Mouse (Mus musculus) liver, adult 2 months (tissue): ENCODE results near the gene Slc24a2. TPM values are rescaled to one million over a fixed set of nuclear protein-coding genes. Genes with fewer than 3 reads are reported as not detected.

Source experiments
- DNase-seq: peaks from one replicate; pipeline ENCODE4 v3.0.0-alpha.2; 2011; ENCODE audit warnings: low read depth, low spot score; ENCODE audit errors: extremely low read depth
- H3K27ac ChIP-seq: fragments of 200-500 bp; replicated peaks from 2 replicates; pipeline ENCODE4 v1.5.1; 2012; ENCODE audit warnings: low read depth, mild to moderate bottlenecking, control low read depth, inconsistent platforms, low read length; ENCODE audit not compliant: insufficient read depth
- H3K27me3 ChIP-seq: fragments of 200-500 bp; 2 replicates; pipeline ENCODE4 v1.6.1; 2012; ENCODE audit warnings: mild to moderate bottlenecking, moderate library complexity, low read length, inconsistent platforms; ENCODE audit not compliant: control insufficient read depth, insufficient read depth
- H3K36me3 ChIP-seq: fragments of 200-500 bp; 2 replicates; pipeline ENCODE4 v1.6.1; 2012; ENCODE audit warnings: low read length, inconsistent platforms; ENCODE audit not compliant: control insufficient read depth, insufficient read depth
- H3K4me1 ChIP-seq: fragments of 200-500 bp; 2 replicates; pipeline ENCODE4 v1.6.1; 2011; ENCODE audit warnings: low read length; ENCODE audit not compliant: control insufficient read depth, insufficient read depth
- H3K4me3 ChIP-seq: fragments of 200-500 bp; 2 replicates; pipeline ENCODE4 v1.5.1; 2011; ENCODE audit warnings: low read depth, mild to moderate bottlenecking, control low read depth, low read length, moderate library complexity; ENCODE audit not compliant: insufficient read depth
- H3K79me2 ChIP-seq: fragments of 200-500 bp; 2 replicates; pipeline ENCODE4 v1.6.1; 2012; ENCODE audit warnings: inconsistent platforms, mild to moderate bottlenecking, low read length, moderate library complexity; ENCODE audit not compliant: control insufficient read depth, insufficient read depth
- H3K9ac ChIP-seq: fragments of 200-500 bp; 2 replicates; pipeline ENCODE4 v1.6.1; 2012; ENCODE audit warnings: low read depth, mild to moderate bottlenecking, control low read depth, inconsistent platforms, low read length
- CTCF ChIP-seq: fragments of 200-500 bp; IDR thresholded peaks from 2 replicates; pipeline ENCODE4 v1.5.1; 2011; ENCODE audit warnings: low read depth, low read length, control low read depth
- POLR2A ChIP-seq: fragments of 200-500 bp; IDR thresholded peaks from 2 replicates; pipeline ENCODE4 v1.6.1; 2011; ENCODE audit warnings: low read length, control low read depth; ENCODE audit not compliant: insufficient read depth; ENCODE audit errors: extremely low read depth
- WGBS: fragments of 180-500 bp; shearing (Covaris S2); methylation state at CpG from one replicate; pipeline ENCODE4 v1.1.7; 2018; 5-methylcytosine and 5-hydroxymethylcytosine counted together
- polyA plus RNA-seq: library from polyadenylated mRNA; depleted of rRNA; stranded (reverse); fragments of >200 nt; gene quantifications from 2 replicates; pipeline ENCODE4 v1.2.3, GENCODE M21; 2012
- total RNA-seq: library from RNA; depleted of rRNA; stranded (reverse); fragments of >200 nt; gene quantifications from 2 replicates; pipeline ENCODE4 v1.2.3, GENCODE M21; 2014

The Slc24a2 gene
- total and polyA plus RNA-seq, 2 experiments = not detected

DNA sequence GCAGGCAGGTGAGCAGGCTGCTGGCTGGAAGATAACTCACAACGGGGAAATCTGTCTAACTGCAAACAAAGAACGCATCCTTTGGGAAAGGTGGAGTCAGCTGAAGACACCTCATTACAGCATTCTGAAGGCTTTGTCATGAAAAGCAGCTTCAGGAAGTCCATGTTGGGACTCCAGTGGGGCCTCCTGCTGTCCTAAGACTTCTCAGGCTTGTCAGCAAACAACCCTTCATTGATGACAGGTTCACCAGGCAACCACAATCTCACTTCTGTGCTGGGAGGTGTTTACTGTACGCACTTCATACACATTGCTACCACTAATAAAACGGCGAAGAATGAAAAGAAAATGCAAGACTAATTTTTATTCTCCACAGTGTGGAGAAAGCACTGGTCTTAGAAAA lies 165.1 kb downstream of the Slc24a2 start:
- no peak for TF ChIP-seq CTCF
- no peak for TF ChIP-seq POLR2A
- Histone ChIP-seq H3K4me3 (no peak overlapping the region), H3K27me3 (0 out of 2 replicates have a peak, but pooled peaks cover 2% of the 10 kb centered on the region), H3K27ac (no peak overlapping the region), H3K79me2 (no peaks in the 10 kb centered on the region), H3K9ac (no peak overlapping the region), H3K36me3 (no peaks in the 10 kb centered on the region), H3K4me1 (no peaks in the 10 kb centered on the region)
- DNase-seq = no peak
- WGBS = 74% methylated on average over 5 of the region's 5 CpGs

DNA sequence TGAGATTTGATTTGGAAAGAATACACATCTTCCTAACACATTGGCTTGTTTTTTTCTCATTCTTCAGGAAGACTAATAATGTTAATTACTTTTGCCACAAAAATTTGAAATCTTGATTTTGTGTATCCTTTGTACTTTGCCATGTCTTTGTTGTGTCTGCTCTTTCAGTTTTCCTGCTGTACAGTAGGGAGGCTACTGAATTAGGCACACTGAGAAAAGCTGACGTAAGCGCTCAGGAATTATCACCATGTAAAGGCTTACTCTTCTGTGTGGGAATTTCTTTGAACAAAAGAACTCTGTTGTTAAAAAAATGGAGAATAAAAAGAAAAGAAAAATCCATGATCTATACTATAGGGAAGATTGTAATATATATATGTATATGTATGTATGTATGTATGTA lies 165.7 kb downstream of the Slc24a2 start:
- no peak overlapping the region for H3K4me3 ChIP-seq
- TF ChIP-seq POLR2A (no peak), CTCF (no peak)
- H3K36me3 ChIP-seq = no peaks in the 10 kb centered on the region
- H3K9ac ChIP-seq = no peak overlapping the region
- no peak for DNase-seq
- 90% methylated on average over 2 of the region's 2 CpGs for WGBS
- no peak overlapping the region for H3K27ac ChIP-seq
- no peaks in the 10 kb centered on the region for H3K4me1 ChIP-seq
- 0 out of 2 replicates have a peak, but pooled peaks cover 2% of the 10 kb centered on the region for H3K27me3 ChIP-seq
- H3K79me2 ChIP-seq = no peaks in the 10 kb centered on the region

DNA sequence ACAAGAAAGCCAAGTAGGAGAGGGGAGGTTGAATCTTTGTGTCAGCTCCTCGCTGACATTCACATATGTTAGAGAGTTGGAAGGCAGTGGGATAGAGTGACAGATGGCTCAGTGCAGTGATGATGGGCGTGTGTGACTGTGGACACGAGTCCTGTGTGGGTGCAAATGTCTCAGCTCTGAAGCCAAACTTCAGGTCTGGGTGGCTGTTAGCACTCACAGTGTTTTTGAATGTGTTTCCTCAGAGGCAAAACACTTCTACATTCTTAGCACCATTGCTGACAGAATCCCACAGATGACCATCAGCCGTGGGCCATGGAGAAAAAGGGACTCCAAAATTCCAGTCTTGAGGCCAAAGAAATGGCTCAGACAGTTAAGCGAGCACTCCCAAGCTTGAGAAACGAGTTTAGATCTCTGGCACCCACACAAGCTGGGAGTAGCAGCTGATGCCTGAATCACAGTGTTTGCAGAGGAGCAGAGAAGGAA lies 167.5 kb downstream of the Slc24a2 start:
- H3K9ac ChIP-seq = no peak overlapping the region
- TF ChIP-seq POLR2A (no peak), CTCF (no peak)
- no peaks in the 10 kb centered on the region for H3K36me3 ChIP-seq
- no peaks in the 10 kb centered on the region for H3K4me1 ChIP-seq
- no peak overlapping the region for H3K4me3 ChIP-seq
- WGBS = 56% methylated on average over 6 of the region's 6 CpGs
- no peak overlapping the region for H3K27ac ChIP-seq
- no peaks in the 10 kb centered on the region for H3K79me2 ChIP-seq
- 0 out of 2 replicates have a peak, but pooled peaks cover 2% of the 10 kb centered on the region for H3K27me3 ChIP-seq
- DNase-seq = no peak

DNA sequence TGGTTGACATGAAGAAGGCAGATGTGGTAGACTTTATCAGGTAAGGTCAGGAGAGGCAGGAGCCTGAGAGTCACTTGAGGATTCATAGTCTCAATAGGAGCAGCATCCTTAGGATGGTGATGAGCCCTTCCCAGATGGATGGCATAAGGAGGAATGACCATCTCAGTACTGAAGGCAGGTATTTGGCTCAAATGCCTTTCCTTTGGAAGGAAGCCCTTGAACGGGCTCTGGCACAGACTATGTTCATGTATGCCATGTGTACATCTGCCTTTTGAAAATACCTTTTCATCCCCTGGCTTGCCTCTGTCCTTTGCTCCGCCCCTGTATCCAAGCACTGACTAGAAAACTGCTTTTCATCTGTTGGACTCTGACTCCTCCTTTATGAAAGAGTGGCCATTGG lies 168.6 kb downstream of the Slc24a2 start:
- Histone ChIP-seq H3K4me3 (no peak overlapping the region), H3K9ac (no peak overlapping the region), H3K27ac (no peak overlapping the region), H3K36me3 (no peaks in the 10 kb centered on the region), H3K4me1 (no peaks in the 10 kb centered on the region), H3K27me3 (0 out of 2 replicates have a peak, but pooled peaks cover 2% of the 10 kb centered on the region), H3K79me2 (no peaks in the 10 kb centered on the region)
- WGBS = 85% methylated on average over 2 of the region's 2 CpGs
- TF ChIP-seq POLR2A = no peak
- no peak for TF ChIP-seq CTCF
- DNase-seq = no peak

DNA sequence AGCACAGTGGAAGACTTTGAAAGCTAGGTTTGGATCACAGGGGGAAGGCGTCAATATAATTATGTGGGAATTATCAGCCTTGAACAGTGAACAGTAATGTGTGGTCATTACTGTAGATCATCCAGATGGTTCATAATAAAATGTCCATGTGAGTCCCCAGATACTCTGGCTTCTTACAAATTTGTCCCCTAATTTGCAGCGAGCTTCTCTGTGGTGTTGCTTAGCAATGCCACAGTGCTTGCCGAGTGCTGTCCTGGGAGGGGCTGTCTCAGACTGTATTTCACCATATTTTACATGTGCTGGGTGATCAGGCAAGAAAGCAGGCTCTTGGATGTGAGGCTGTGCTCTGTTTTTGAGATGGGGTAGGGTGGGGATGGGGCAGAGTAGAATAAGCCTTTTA lies 172.7 kb downstream of the Slc24a2 start:
- no peak for DNase-seq
- no peaks in the 10 kb centered on the region for H3K36me3 ChIP-seq
- TF ChIP-seq POLR2A = no peak
- TF ChIP-seq CTCF = no peak
- 79% methylated on average over 3 of the region's 3 CpGs for WGBS
- no peak overlapping the region for H3K9ac ChIP-seq
- H3K79me2 ChIP-seq = no peaks in the 10 kb centered on the region
- no peaks in the 10 kb centered on the region for H3K27me3 ChIP-seq
- no peaks in the 10 kb centered on the region for H3K4me1 ChIP-seq
- H3K4me3 ChIP-seq = no peak overlapping the region
- no peak overlapping the region for H3K27ac ChIP-seq

DNA sequence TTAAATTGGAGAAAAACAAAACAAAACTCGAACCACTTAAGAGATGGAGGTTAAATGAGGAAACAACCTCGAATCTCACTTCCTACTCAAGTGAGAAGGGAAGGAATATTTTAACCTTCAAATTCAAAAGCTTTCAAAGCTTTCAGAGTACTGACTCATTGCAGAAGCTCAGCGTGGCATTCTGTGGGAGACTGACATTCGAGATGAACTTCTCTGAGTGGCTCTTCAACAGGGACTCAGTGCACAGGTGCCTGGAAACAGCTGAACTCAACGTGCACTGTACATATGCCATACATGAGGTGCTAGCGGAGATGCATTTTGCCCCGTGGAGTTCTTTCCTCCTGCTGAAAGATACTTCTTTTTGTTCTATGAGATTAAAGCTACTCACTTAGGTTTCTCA lies 174.5 kb downstream of the Slc24a2 start:
- Histone ChIP-seq H3K36me3 (no peaks in the 10 kb centered on the region), H3K79me2 (no peaks in the 10 kb centered on the region), H3K4me1 (no peaks in the 10 kb centered on the region), H3K27me3 (no peaks in the 10 kb centered on the region), H3K9ac (no peak overlapping the region), H3K27ac (no peak overlapping the region), H3K4me3 (no peak overlapping the region)
- no peak for TF ChIP-seq CTCF
- no peak for TF ChIP-seq POLR2A
- DNase-seq = no peak
- 73% methylated on average over 7 of the region's 7 CpGs for WGBS
